Mouse (Mus musculus): ENCODE measurements around the gene Kdm5a.

The Kdm5a gene

GRCm38 (mm10) chr6:120442171-120442749 lies 78.3 kb downstream of the Kdm5a start:
- DNase-seq (ENCODE audit: low read depth, low spot score): no peak

GRCm38 (mm10) chr6:120443363-120444355 lies 79.7 kb downstream of the Kdm5a start:
- no peak for DNase-seq (ENCODE audit: low read depth, low spot score)

- no peak for DNase-seq (ENCODE audit: low read depth, low spot score)
These were observed 86.3 kb downstream of the Kdm5a start for GRCm38 (mm10) chr6:120450208-120450607.

GRCm38 (mm10) chr6:120452384-120453102 lies 88.6 kb downstream of the Kdm5a start:
- no peak for DNase-seq (ENCODE audit: low read depth, low spot score)

- DNase-seq (ENCODE audit: low read depth, low spot score): no peak
These were observed 89.2 kb downstream of the Kdm5a start for GRCm38 (mm10) chr6:120453103-120453445.

GRCm38 (mm10) chr6:120453556-120453955 lies 89.6 kb downstream of the Kdm5a start:
- DNase-seq (ENCODE audit: low read depth, low spot score): no peak

GRCm38 (mm10) chr6:120454627-120455077 lies 90.7 kb downstream of the Kdm5a start:
- no peak for DNase-seq (ENCODE audit: low read depth, low spot score)

GRCm38 (mm10) chr6:120457074-120457473 lies 93.2 kb downstream of the Kdm5a start:
- DNase-seq (ENCODE audit: low read depth, low spot score): no peak

- DNase-seq (ENCODE audit: low read depth, low spot score): no peak
These were observed 93.8 kb downstream of the Kdm5a start for GRCm38 (mm10) chr6:120457751-120458150.

GRCm38 (mm10) chr6:120461217-120461616 lies 97.3 kb downstream of the Kdm5a start:
- no peak for DNase-seq (ENCODE audit: low read depth, low spot score)

- no peak for DNase-seq (ENCODE audit: low read depth, low spot score)
These were observed 98.3 kb downstream of the Kdm5a start for GRCm38 (mm10) chr6:120462251-120462650.

GRCm38 (mm10) chr6:120463086-120463871 lies 99.4 kb downstream of the Kdm5a start, which contains the start of gene Il17ra:
Gene Il17ra (plus strand): TSS chr6:120463247.
- DNase-seq (ENCODE audit: low read depth, low spot score): peak; percentile 41

GRCm38 (mm10) chr6:120463884-120464283 lies 100.0 kb downstream of the Kdm5a start:
- no peak for DNase-seq (ENCODE audit: low read depth, low spot score)

- DNase-seq (ENCODE audit: low read depth, low spot score): no peak
These were observed 100.5 kb downstream of the Kdm5a start for GRCm38 (mm10) chr6:120464406-120464939.

GRCm38 (mm10) chr6:120465393-120465792 lies 101.5 kb downstream of the Kdm5a start:
- no peak for DNase-seq (ENCODE audit: low read depth, low spot score)

- DNase-seq (ENCODE audit: low read depth, low spot score): no peak
These were observed 102.8 kb downstream of the Kdm5a start for GRCm38 (mm10) chr6:120466609-120467329.

- DNase-seq (ENCODE audit: low read depth, low spot score): no peak
These were observed 104.3 kb downstream of the Kdm5a start for GRCm38 (mm10) chr6:120468259-120468658.

GRCm38 (mm10) chr6:120469268-120469667 lies 105.3 kb downstream of the Kdm5a start:
- DNase-seq (ENCODE audit: low read depth, low spot score): no peak

GRCm38 (mm10) chr6:120469770-120470169 lies 105.8 kb downstream of the Kdm5a start:
- DNase-seq (ENCODE audit: low read depth, low spot score): no peak

- DNase-seq (ENCODE audit: low read depth, low spot score): no peak
These were observed 106.7 kb downstream of the Kdm5a start for GRCm38 (mm10) chr6:120470666-120471065.

Data from retina, postnatal 7 days (tissue).